28 mouse cellular contexts compared by ENCODE assay signal in genomic region chr5:21384976-21385375, GRCm38 (mm10). TPM values are rescaled to one million over a fixed set of nuclear protein-coding genes. Genes with fewer than 3 reads are reported as not detected.
DNase-seq lines count a peak whose midpoint lies in the region; ATAC-seq and TF ChIP-seq lines count a peak whose summit lies in the region.
"Had no signal": no experiment of that assay in that cellular context is flagged by ENCODE, and none has a peak within 500 bp of the region (broad histone marks: within the 10 kb centered on the region; RNA-seq: fewer than 3 reads in every experiment).

No protein-coding gene starts in this region.

- H3K9ac ChIP-seq in MEL (ENCODE audit: control insufficient read depth, low read depth, low read length, poor library complexity, severe bottlenecking): peak overlapping the region; percentile 55
- H3K9ac ChIP-seq: embryonic facial prominence, embryonic 13.5 days; forebrain, embryonic 15.5 days; neural tube, embryonic 13.5 days had no signal

- no peak for TF ChIP-seq POLR2A in MEL (IDR thresholded peaks at IDR 0.05; ENCODE audit: control insufficient read depth in 1 of 2, insufficient read depth in 1 of 2, low read depth in 1 of 2, low read length in 2 of 2, poor library complexity in 1 of 2)
- TF ChIP-seq POLR2A in thymus, adult 2 months (IDR thresholded peaks at IDR 0.05; ENCODE audit: control insufficient read depth, extremely low read depth, insufficient read depth, low read length, poor library complexity): no peak

- no peaks in the 10 kb centered on the region for H3K9me3 ChIP-seq in MEL (replicated peaks; ENCODE audit: insufficient read depth, low read length)
- H3K9me3 ChIP-seq: embryonic facial prominence, embryonic 13.5 days; forebrain, embryonic 15.5 days; hindbrain, embryonic 10.5 days; neural tube, embryonic 13.5 days had no signal

- no peak for TF ChIP-seq RAD21 in MEL (IDR thresholded peaks at IDR 0.05; ENCODE audit: low read depth, low read length)

- no peaks in the 10 kb centered on the region for H3K27me3 ChIP-seq in MEL (ENCODE audit: control insufficient read depth in 1 of 2, insufficient read depth in 2 of 2, low read length in 2 of 2)
- no peaks in the 10 kb centered on the region for H3K27me3 ChIP-seq in thymus, adult 2 months (ENCODE audit: control insufficient read depth, insufficient read depth, low read length)
- H3K27me3 ChIP-seq: embryonic facial prominence, embryonic 13.5 days; forebrain, embryonic 15.5 days; neural tube, embryonic 13.5 days had no signal

- 62% methylated on average over 9 of the region's 9 CpGs for WGBS in thymus, adult 2 months

- TF ChIP-seq CTCF in MEL (IDR thresholded peaks at IDR 0.05 in 2 of 3, conservative IDR thresholded peaks at IDR 0.05 in 1 of 3; ENCODE audit: control insufficient read depth in 1 of 3, insufficient read depth in 1 of 3, low read depth in 2 of 3, low read length in 3 of 3, poor library complexity in 1 of 3, severe bottlenecking in 1 of 3): no peak
- no peak for TF ChIP-seq CTCF in thymus, adult 2 months (IDR thresholded peaks at IDR 0.05; ENCODE audit: borderline replicate concordance, control insufficient read depth, extremely low read depth, insufficient read depth, low read length, poor library complexity)

- intact Hi-C loops in gastrocnemius, postnatal 36 days (cut with DNase I): no loop called here
- intact Hi-C loops in gastrocnemius, postnatal 14 days (cut with DNase I; ENCODE audit: low total_unique reads): no loop called here

- peak; percentile 89 to 95 for TF ChIP-seq EP300 in MEL (IDR thresholded peaks at IDR 0.05; ENCODE audit: low read depth in 1 of 2, low read length in 2 of 2)

- H3K27ac ChIP-seq in MEL (ENCODE audit: control insufficient read depth, low read depth, low read length): peak overlapping the region; percentile 88
- H3K27ac ChIP-seq in thymus, adult 2 months (ENCODE audit: control insufficient read depth, insufficient read depth, low read length): no peak overlapping the region
- H3K27ac ChIP-seq: embryonic facial prominence, embryonic 13.5 days; forebrain, embryonic 15.5 days; hindbrain, embryonic 10.5 days; layer of hippocampus, adult 2 months; neural tube, embryonic 13.5 days had no signal

- H3K36me3 ChIP-seq in MEL (ENCODE audit: control insufficient read depth in 1 of 2, insufficient read depth in 2 of 2, low read length in 2 of 2): peaks cover 0 to 45% of the 10 kb centered on the region in 2 experiments; a peak in 2 of 4 replicates
- no peaks in the 10 kb centered on the region for H3K36me3 ChIP-seq in thymus, adult 2 months (ENCODE audit: control insufficient read depth, insufficient read depth, low read length)
- H3K36me3 ChIP-seq: embryonic facial prominence, embryonic 13.5 days; forebrain, embryonic 15.5 days; hindbrain, embryonic 10.5 days; neural tube, embryonic 13.5 days had no signal

- H3K4me3 ChIP-seq in MEL (ENCODE audit: control insufficient read depth in 1 of 2, insufficient read depth in 1 of 2, low read depth in 2 of 2, low read length in 2 of 2): peak overlapping the region; percentile 8 to 13; a peak in 3 of 4 replicates
- H3K4me3 ChIP-seq in thymus, adult 2 months (ENCODE audit: control insufficient read depth, insufficient read depth, low read length): no peak overlapping the region
- H3K4me3 ChIP-seq: embryonic facial prominence, embryonic 13.5 days; erythroblast, embryonic 14.5 days; forebrain, embryonic 15.5 days; hindbrain, embryonic 10.5 days; layer of hippocampus, adult 2 months; neural tube, embryonic 13.5 days had no signal

- H3K79me2 ChIP-seq in MEL (ENCODE audit: control insufficient read depth, insufficient read depth, low read length, poor library complexity): no peaks in the 10 kb centered on the region; the same call in 1 of the 2 replicates

- peaks cover 22 to 34% of the 10 kb centered on the region in 2 experiments for H3K4me1 ChIP-seq in MEL (ENCODE audit: control insufficient read depth in 1 of 2, insufficient read depth in 2 of 2, low read length in 2 of 2)
- H3K4me1 ChIP-seq in thymus, adult 2 months (replicated peaks; ENCODE audit: control insufficient read depth, insufficient read depth, low read length): no peaks in the 10 kb centered on the region; the same call in 1 of the 2 replicates
- H3K4me1 ChIP-seq: forebrain, embryonic 15.5 days had no signal

- peak; percentile 72 for ATAC-seq in inflammation-experienced regulatory T-cells, adult 6 months
- ATAC-seq: forebrain, embryonic 15.5 days; hindbrain, embryonic 16.5 days had no signal

- DNase-seq in 416B (ENCODE audit: low read depth) (peak; percentile 83), MEL (ENCODE audit: low read depth, low spot score) (peak; percentile 89)
- peak; percentile 46 to 56 for DNase-seq in natural killer cell, adult 2 months (ENCODE audit: low spot score in 2 of 2)
- DNase-seq in gastrocnemius, postnatal 36 days: no peak
- no peak for DNase-seq in thymus, adult 2 months
- DNase-seq in gastrocnemius, postnatal 14 days: no peak
- DNase-seq in thymus, postnatal 4 days: no peak
- DNase-seq: adrenal gland, postnatal 25 days; cerebellum, adult 11-12 months; cerebellum, postnatal 10 days; heart, adult 11 months; kidney, adult 2 months; kidney, postnatal 10 days; layer of hippocampus, postnatal 36 days; lung, adult 18-20 months; lung, postnatal 10 days; midbrain, embryonic 14.5 days; right cerebral cortex, postnatal 4 days had no signal

TF ChIP-seq in MEL, 35 proteins besides CTCF, POLR2A, EP300 and RAD21 (continues in another document):
- 0 out of 2 replicates have a peak, but pooled peaks have one; percentile 18 for TF ChIP-seq ZNF384 (IDR thresholded peaks at IDR 0.05; ENCODE audit: low read depth, low read length)
- TF ChIP-seq E2F4 (IDR thresholded peaks at IDR 0.05; ENCODE audit: borderline replicate concordance, low read depth, low read length): peak; percentile 56; the same call in 1 of the 2 replicates
- TF ChIP-seq MYC (IDR thresholded peaks at IDR 0.05; ENCODE audit: low read depth, low read length): peak; percentile 98
- peak; percentile 68 for TF ChIP-seq SIN3A (IDR thresholded peaks at IDR 0.05; ENCODE audit: low read length)
- peak; percentile 29; the same call in 1 of the 2 replicates for TF ChIP-seq NELFE (IDR thresholded peaks at IDR 0.05; ENCODE audit: low read depth, low read length)
- TF ChIP-seq TAL1 (IDR thresholded peaks at IDR 0.05; ENCODE audit: low read length): peak; percentile 86
- TF ChIP-seq SMC3 (IDR thresholded peaks at IDR 0.05; ENCODE audit: low read depth, low read length): no peak
- no peak for TF ChIP-seq USF2 (IDR thresholded peaks at IDR 0.05; ENCODE audit: borderline replicate concordance in 1 of 2, insufficient read depth in 1 of 2, low read depth in 1 of 2, low read length in 2 of 2)
- TF ChIP-seq KAT2A (conservative IDR thresholded peaks at IDR 0.05; ENCODE audit: low read depth, low read length): no peak
- no peak for TF ChIP-seq NRF1 (IDR thresholded peaks at IDR 0.05; ENCODE audit: insufficient read depth, low read depth, low read length, poor library complexity, severe bottlenecking)
- no peak for TF ChIP-seq CHD1 (IDR thresholded peaks at IDR 0.05; ENCODE audit: low read depth, low read length)
- TF ChIP-seq BHLHE40 (IDR thresholded peaks at IDR 0.05; ENCODE audit: borderline replicate concordance, low read depth, low read length): peak; percentile 48; the same call in 1 of the 2 replicates
- TF ChIP-seq CHD2 (IDR thresholded peaks at IDR 0.05; ENCODE audit: low read length): no peak
- no peak for TF ChIP-seq ELF1 (IDR thresholded peaks at IDR 0.05; ENCODE audit: low read depth, low read length)
- no peak for TF ChIP-seq MYB (IDR thresholded peaks at IDR 0.05; ENCODE audit: low read depth, low read length)
- TF ChIP-seq JUND (IDR thresholded peaks at IDR 0.05; ENCODE audit: low read depth, low read length): peak; percentile 83; the same call in 1 of the 2 replicates
- peak; percentile 99 for TF ChIP-seq MAX (IDR thresholded peaks at IDR 0.05; ENCODE audit: low read length)
- TF ChIP-seq HCFC1 (IDR thresholded peaks at IDR 0.05; ENCODE audit: low read depth, low read length): peak; percentile 53; the same call in 1 of the 2 replicates
- peak; percentile 94 for TF ChIP-seq GATA1 (IDR thresholded peaks at IDR 0.05; ENCODE audit: low read depth, low read length)
- TF ChIP-seq POLR2AphosphoS2 (IDR thresholded peaks at IDR 0.05; ENCODE audit: low read length): no peak
- no peak for TF ChIP-seq ZMIZ1 (IDR thresholded peaks at IDR 0.05; ENCODE audit: low read depth, low read length)
- TF ChIP-seq MXI1 (IDR thresholded peaks at IDR 0.05; ENCODE audit: low read depth, low read length): peak; percentile 78
- peak; percentile 65 for TF ChIP-seq RCOR1 (IDR thresholded peaks at IDR 0.05; ENCODE audit: low read depth, low read length)
- no peak for TF ChIP-seq MAFK (IDR thresholded peaks at IDR 0.05; ENCODE audit: borderline replicate concordance, low read depth, low read length)

RNA-seq across cellular contexts. Expression of gene Fgl2, which starts 12.5 kb away (rescaled TPM):
- total RNA-seq in MEL (2012; rRNA removed): 1.5 and 2.7 TPM in 2 replicates
- 1 to 10 TPM in 1 of 2 experiments, not detected in 1; 2.8 TPM for polyA plus RNA-seq in MEL (2012; ENCODE audit: insufficient read depth in 1 of 2, insufficient read length in 2 of 2, low read depth in 1 of 2, low replicate concordance in 2 of 2, missing spikeins in 1 of 2)
- polyA plus RNA-seq in inflammation-experienced regulatory T-cells, adult 6 months (2017; shearing (Covaris generic)): 10 to 100 TPM; 20.4 to 31.5 (median 24.2) TPM
- 1 to 10 TPM; 4.5 to 9.9 TPM for total RNA-seq in gastrocnemius, postnatal 36 days (2021)
- polyA plus RNA-seq in thymus, adult 2 months (2012; rRNA removed): 4.2 and 5.4 TPM in 2 replicates
- 1 to 10 TPM; 5.7 to 6.1 TPM for total RNA-seq in gastrocnemius, postnatal 14 days (2021)
- polyA plus RNA-seq: erythroblast, embryonic 14.5 days had no signal

RNA-seq across cellular contexts. Expression of gene Ccdc146, which starts 39.5 kb away (rescaled TPM):
- total RNA-seq in MEL (2012; rRNA removed): 0.35 and 0.39 TPM in 2 replicates
- polyA plus RNA-seq in MEL (2012; ENCODE audit: insufficient read depth in 1 of 2, insufficient read length in 2 of 2, low read depth in 1 of 2, low replicate concordance in 2 of 2, missing spikeins in 1 of 2): under 1 TPM in 1 of 2 experiments, not detected in 1; 0.45 TPM
- 1 to 10 TPM in 1 of 3 experiments, under 1 TPM in 2; 0.28 to 1.7 (median 0.70) TPM for polyA plus RNA-seq in inflammation-experienced regulatory T-cells, adult 6 months (2017; shearing (Covaris generic))
- total RNA-seq in gastrocnemius, postnatal 36 days (2021): 1 to 10 TPM; 3.5 to 4.1 TPM
- 0.05 TPM in 1 of 2 replicates, not detected in the other for polyA plus RNA-seq in thymus, adult 2 months (2012; rRNA removed)
- total RNA-seq in gastrocnemius, postnatal 14 days (2021): 1 to 10 TPM; 1.5 to 1.6 TPM
- total RNA-seq: liver, adult 2 months had no signal
- polyA plus RNA-seq: embryonic facial prominence, embryonic 13.5 days; erythroblast, embryonic 14.5 days; kidney, adult 2 months; limb, embryonic 11.5 days; liver, adult 2 months had no signal

RNA-seq across cellular contexts. Expression of gene Fam185a, which starts 39.8 kb away (rescaled TPM):
- total RNA-seq in MEL (2012; rRNA removed): 25.7 and 28.3 TPM in 2 replicates
- 10 to 100 TPM in 1 of 2 experiments, not detected in 1; 20.2 TPM for polyA plus RNA-seq in MEL (2012; ENCODE audit: insufficient read depth in 1 of 2, insufficient read length in 2 of 2, low read depth in 1 of 2, low replicate concordance in 2 of 2, missing spikeins in 1 of 2)
- polyA plus RNA-seq in inflammation-experienced regulatory T-cells, adult 6 months (2017; shearing (Covaris generic)): 1 to 10 TPM; 2.4 to 4.8 (median 2.7) TPM
- total RNA-seq in gastrocnemius, postnatal 36 days (2021): 1 to 10 TPM; 7.6 to 9.1 TPM
- polyA plus RNA-seq in thymus, adult 2 months (2012; rRNA removed): 1.7 and 1.8 TPM in 2 replicates
- total RNA-seq in gastrocnemius, postnatal 14 days (2021): 1 to 10 TPM; 5.9 to 6.5 TPM
- polyA plus RNA-seq: erythroblast, embryonic 14.5 days had no signal

Comparison
In these comparisons a context has a peak if more than half of its experiments do, and no peak if none do; other contexts are left out.
1. DNase-seq: peak in 416B (single experiment), MEL (single experiment) and natural killer cell, adult 2 months (2 of 2); none in gastrocnemius, postnatal 36 days (0 of 2), thymus, adult 2 months (single experiment), gastrocnemius, postnatal 14 days (single experiment) and thymus, postnatal 4 days (single experiment).